Mouse (Mus musculus): Measurements from ENCODE around the gene Drd1.

Drd1 gene

DNA sequence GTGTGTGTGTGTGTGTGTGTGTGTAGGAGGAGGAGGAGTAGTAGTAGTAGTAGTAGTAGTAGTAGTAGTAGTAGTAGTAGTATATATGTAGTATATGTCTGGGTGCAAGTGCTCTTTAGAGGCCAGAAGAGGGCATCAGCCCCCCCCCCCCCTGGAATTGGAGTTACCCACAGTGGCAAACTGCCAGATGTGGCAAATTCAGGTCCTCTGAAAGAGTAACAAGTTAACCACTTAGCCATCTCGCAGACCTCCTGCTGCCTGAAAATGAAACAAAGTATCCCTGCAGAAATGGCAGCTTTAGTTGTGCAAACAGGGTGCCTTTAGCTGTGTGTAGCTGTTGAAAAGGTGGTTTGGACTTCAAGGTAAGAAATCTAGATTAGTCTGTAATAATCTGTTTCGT lies 18.0 kb upstream of the Drd1 start:
- no peak for DNase-seq (ENCODE audit: low read depth, low spot score)

DNA sequence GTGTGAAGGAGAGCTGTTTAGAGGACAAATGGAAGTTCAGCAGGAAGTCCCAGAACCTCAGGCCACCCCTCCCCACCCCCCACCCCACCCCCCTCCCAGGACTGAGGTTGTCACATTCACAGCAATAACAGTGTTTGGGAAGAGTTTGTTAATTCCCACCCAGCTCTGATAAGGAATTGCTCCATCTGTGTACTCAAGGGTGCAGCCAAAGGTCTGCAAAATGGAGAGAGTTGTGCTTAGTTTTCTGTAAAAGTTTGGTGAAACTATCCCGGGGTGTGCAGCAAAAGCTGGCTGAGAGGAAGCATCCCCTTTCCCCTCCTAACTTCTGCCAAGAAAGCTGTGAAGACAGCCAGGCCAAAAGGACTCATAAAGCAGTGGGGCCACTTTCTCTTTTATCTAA lies 17.6 kb upstream of the Drd1 start:
- DNase-seq (ENCODE audit: low read depth, low spot score): no peak

DNA sequence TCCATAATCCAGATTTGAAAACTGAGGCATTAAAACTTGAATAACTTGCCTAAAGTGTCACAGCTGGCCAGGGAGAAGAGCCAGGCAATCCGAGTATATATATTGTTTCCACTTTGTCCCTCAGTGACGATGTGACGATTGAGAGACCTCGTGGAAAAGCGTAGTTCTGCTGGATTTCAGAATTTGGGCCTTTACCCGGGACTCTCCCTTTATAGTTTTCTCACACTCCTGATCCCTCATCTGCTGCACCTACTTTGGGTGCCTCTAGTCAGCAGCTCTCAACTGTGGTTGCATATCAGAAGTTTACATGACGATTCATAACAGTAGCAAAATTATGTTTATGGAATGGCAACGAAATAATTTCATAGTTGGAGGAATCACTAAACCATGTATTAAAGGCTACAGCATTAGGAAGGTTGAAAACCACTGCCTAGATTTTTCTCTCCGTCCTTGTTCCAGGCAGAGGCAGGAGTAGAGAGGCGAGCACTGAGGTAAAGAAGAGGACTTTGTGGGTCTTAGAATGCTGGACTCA lies 17.1 kb upstream of the Drd1 start:
- no peak for DNase-seq (ENCODE audit: low read depth, low spot score)

DNA sequence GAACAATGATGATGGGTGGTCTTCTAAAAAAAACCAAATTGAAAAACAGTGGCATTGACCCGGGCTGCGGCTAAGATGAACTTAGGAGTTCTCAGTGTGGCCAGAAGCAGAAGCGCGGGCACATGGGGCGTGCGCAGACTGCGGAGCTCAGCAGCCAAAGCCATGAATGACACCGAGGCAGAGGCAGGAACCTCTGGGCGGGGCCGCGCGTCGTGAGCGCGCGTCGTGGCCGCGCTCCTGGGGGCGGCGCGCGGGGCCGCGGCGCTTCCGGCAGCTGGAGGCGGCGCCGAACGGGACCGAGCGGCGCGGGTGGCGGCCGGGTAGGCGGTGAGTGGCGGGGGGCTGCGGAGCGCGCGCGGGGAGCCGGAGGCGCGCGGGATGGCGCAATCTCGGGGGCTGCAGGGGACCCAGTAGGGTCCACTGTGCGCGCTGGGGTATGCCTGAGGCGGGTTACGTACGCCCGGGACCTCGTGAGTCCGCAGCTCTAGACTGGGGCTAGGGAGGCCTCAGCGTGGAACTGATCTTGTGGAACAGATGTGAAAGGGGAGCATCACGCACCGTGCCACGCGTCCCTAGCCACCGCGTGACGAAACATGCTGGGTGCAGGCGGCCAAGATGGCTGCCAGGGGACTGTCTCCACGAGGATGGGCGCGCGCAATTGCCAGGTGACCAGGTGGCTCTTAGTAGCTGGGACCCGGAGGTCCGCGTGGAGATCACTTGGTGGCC lies 16.3 kb upstream of the Drd1 start, which contains the start of gene Sfxn1:
Sfxn1 (plus strand) TSS at position 264 of the 726 bp plus-strand sequence.
- DNase-seq (ENCODE audit: low read depth, low spot score): no peak

DNA sequence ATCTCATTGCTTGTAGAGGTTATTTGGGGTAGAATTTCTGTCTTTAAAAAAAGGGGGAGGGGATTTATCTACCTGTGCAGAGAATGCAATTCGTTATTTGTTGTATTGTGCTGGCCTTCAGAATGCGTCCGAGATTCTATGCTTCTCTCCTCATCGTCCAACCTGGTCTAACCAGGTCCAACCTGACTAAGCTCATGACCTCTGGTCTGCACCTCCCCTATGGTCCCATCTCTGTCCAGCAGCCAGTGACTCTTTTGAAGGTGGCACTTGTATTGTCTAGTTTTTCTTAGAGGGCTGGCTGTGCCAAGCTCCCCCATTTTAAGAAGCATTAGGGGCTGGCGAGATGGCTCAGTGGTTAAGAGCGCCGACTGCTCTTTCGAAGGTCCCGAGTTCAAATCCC lies 15.5 kb upstream of the Drd1 start:
- DNase-seq (ENCODE audit: low read depth, low spot score): no peak

DNA sequence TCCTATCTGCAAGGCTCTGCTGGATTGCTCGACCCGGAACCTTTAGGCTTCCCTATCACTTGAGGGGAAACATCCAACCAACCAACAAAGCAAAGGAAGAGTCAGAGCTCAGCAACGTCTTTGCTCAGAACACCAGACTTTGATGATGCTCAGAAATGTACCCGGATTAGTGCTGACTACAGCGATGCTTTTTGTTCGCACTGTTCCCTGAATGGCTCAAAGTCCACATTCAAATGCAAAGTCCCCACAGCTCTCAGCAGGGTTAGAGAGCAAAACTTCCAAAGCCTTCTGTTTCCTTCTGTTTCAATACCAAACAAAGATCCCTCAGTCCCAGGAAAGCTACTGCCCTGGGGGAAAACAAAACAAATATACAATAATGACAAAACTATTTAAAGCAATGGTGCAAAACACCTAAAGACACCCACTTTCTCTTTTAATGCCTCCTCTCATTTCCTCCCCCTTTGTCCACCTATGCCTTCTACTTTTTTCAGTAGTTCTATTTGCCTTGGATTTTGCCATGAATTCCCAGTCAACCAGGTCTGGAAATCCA lies 12.2 kb upstream of the Drd1 start:
- no peak for DNase-seq (ENCODE audit: low read depth, low spot score)

DNA sequence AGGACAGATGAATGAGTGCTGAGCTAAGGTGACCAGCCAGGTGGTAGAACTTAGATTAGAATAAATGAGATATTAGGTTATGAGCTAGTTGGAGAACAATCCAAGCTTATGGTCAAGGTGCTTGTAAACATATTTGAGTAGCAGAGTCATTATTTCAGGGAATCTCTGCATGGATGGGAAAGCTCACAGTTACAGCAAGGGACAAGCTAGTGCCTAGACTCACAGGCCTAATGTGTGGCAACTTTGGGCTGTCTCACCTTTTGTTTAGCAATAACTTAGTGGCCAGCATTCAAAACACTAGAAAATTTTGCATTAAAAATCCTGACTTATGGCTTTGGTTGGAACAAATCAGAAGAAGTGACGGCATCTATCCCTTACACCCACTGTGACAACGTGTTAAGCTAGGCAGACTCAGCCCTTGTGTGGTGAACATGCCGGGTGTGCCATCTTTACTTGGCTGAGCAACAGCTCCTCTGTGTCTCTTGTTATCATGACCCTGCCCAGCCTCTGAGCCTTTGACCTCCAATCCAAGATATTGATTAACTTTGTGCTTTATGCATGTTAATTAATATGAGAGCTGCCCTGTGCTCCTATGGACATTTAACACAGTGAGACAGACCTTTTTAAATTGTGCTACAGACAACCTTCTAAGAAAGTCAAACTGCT lies 10.7 kb upstream of the Drd1 start:
- no peak for DNase-seq (ENCODE audit: low read depth, low spot score)

DNA sequence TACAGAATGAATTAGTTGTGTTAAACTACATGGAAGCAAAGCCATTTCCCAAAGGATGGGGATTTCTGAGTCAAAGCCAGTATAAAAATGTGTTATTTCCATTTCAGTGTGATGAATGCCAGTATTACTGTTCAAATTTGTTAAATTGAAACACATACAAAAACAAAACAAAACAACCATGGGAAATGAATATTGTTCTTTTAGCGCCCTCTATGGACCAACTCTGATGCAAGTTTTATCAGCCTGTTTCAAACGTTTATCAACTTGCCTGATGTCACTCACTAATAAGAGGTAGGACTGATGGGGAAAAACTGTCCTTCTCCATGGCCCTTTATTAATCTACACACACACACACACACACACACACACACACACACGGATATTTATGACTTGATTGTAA lies 7.8 kb upstream of the Drd1 start:
- no peak for DNase-seq (ENCODE audit: low read depth, low spot score)

DNA sequence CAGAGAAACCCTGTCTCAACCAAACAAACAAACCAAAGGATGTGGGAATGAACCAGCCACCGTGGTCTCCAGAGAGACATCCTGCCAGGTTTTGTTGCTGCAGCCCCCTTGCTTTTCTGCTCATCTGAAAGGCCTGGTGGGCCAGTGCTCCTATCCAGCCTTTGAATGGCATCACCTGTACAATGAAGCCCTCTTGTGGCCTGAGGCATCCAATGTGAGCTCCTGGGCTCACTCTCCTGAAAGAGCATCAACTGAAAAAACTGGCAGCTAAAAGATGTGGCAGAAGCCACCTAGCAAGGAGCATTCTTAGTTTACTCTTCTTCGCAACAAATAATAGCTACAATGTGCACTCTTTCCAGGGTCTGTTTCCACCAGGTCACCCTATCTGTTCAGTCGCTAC lies 6.6 kb upstream of the Drd1 start:
- no peak for DNase-seq (ENCODE audit: low read depth, low spot score)

DNA sequence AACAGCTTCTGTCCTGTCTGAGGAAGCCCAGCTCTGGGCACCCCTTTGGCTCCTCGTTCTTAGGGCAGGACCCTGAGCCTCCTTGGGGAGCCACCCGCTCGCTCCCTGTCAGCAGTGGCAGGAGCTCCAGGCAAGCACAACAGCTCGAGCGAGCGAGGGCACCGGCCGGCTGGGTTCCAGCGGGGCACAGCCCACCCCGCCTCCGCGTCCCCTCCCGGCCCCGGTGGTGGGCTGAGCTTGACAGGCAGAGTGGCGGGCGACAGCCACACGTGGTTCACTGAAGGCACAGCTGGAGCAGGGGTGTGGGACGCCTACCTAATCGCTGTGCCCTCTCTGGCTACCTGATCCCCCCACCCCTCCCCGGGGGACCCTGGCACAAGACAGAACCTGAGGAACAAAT lies 543 bp downstream of the Drd1 start:
- no peak for DNase-seq (ENCODE audit: low read depth, low spot score)

DNA sequence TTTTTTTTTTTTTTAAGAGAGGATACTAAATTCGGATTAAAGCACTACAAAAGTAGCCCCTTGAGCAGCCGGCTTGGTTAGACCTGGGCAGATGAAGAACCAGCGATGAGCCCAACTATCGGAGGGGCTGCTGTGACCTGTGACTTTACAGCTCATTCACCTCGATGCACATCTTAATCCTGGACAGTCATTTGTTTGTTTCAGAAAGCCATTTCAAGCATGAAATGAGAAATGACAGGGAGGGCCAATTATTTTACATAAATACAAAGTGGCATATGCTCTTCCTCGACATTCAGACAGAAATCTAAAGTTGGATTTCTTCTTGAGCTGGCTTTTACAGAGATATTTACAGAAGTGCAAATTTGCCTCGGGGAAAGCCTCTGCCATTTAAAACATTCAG lies 3.9 kb downstream of the Drd1 start:
- no peak for DNase-seq (ENCODE audit: low read depth, low spot score)

DNA sequence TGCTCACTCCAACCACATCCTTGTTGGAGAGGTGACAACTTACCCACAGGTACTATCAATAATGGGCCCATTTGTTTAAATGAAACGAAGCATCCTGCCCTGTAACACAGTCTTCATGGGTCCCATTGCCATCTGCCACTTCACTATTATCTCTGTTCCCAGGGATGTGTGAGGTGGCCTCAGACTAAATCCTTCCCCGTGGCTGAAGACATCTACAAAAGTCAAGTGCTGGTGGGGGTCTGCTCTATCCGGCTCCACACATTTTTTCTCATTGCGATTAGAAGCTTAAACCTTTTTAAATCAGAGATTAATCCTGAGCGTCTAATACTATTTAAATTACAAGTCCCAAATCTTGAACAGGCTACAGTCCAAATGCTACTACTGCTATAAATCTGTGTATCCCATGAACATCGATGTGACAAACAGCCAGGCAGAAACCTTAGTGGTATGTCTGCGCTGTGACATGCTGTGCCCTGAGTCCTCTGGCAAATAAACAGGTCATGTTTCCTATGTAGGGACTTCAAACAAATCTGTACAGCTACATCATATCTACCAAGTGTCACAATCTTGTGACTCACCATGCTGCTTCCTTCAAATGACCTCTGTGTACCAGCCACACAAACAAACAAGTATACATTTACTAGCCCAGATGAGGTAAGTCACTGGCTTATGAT lies 6.7 kb downstream of the Drd1 start:
- no peak for DNase-seq (ENCODE audit: low read depth, low spot score)

DNA sequence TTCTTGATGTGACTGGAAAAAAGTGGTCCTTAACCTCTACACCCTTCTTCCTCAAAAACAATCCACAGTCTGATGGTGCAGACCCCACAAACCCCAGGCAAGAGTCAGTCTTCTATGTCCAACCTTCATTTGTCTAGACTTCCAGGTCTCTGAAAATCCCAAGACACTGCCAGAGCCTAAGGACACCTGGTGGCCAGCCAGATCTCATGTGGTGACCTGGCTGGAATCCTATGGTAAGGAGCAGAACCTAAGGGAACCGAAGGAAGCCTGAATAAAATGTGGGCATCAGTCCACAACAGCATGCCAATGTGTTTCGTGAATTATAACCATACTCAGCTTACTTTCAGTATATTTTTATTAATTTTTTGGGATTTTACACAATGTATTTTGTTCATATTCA lies 15.2 kb downstream of the Drd1 start:
- no peak for DNase-seq (ENCODE audit: low read depth, low spot score)

DNA sequence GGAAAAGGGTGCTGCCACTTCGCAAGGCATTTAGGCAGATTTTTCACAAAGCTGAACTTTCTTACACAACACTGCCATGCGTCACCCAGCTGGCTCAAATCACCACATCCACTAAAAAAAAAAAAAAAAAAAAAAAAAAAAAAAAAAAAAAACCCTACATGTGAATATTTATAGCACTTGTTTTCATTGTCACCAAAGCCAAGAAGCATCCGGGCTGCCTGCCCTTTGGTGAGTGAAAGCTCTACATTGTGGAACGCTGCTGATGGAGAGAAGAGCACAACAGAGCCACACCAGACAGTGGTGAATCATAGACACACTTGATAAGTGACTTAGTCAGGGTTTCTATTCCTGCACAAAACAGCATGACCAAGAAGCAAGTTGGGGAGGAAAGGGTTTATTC lies 17.6 kb downstream of the Drd1 start:
- DNase-seq (ENCODE audit: low read depth, low spot score): no peak

DNA sequence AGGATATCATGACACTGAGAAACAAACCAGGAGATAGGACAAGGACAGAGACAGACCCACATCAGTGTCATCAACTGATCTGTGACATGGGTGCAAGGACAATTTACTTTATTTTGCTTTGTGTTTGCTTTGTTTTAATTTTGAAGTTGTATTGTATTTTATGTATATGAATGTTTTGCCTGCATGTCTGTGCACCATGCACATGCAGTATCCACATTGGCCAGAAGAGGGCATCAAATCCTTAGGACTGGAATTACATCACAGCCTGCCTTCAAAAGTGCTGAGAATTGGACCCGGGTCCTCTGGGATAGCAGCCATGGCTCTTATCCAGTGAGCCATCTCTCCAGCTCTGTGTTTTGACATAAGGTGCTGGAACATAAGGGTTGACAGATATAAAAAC lies 20.0 kb downstream of the Drd1 start:
- no peak for DNase-seq (ENCODE audit: low read depth, low spot score)

DNA sequence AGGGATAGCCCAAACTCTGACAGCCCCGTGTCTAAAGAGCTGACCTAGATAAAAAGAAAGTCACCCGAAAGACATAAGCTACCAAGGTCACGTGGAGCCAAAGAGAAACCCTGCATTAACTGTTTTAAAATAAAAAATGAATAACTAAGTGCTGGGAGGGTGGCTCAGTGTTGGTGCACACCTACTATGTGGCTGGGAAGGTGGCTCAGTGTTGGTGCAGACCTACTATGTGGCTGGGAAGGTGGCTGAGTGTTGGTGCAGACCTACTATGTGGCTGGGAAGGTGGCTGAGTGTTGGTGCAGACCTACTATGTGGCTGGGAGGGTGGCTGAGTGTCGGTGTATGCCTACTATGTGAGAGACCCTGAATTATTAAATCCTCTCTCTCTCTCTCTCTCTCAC lies 21.9 kb downstream of the Drd1 start:
- DNase-seq (ENCODE audit: low read depth, low spot score): no peak

DNA sequence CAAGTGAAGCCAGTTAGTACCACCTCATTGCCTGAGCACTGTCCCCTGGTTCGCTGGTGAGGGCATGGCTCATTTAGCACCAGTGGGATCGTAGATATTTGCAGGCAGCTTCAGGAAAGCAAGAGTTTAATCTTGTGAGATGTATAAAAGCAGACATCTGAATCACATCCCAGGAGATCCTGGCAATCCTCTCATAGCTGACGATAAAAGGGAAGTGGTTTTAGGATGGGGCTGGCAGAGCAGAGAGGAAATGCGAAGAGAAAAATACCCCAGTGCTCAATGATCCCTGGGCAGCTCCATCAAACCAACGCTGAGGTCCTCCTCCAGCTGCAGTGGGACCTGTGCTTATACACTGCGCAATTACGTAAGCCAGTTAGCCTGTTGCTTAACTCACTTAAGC lies 28.4 kb downstream of the Drd1 start:
- no peak for DNase-seq (ENCODE audit: low read depth, low spot score)

DNA sequence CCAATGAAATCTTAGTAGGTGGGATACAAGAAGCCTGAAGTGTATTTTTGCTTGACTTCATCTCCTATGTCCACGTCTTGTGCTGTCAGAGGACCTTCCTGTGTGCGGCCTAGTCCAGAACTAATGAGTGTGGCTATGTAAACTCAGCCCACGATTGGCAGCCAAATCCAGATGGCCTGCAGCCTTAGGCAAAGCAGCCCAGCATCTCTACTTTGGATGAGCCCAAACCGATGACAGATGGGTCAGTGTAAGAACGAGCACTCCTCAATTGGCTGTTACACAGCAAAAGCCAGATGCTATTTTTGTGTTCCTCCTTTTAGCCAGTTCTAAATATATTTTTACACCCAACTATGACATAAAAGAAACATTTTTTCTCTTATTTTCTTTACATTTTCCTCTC lies 32.2 kb downstream of the Drd1 start:
- DNase-seq (ENCODE audit: low read depth, low spot score): no peak

DNA sequence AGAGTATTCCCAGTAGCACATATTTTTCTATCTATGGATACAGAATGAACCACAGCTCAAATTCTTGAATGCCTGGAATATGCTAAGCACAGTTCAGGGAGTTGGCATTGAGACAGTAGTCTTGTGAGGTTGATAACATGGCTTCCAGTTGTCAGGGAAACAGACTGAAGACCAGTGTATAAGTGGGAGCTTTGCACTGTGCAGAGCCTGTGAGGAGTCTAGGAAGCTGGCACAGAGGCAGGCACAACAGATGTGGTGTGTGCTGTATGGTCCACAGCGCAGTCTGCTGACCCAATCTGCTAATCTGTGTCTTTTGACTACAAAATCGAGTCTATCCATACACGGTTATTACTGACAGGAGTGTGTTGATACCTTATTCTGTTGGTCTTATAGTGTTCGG lies 46.8 kb downstream of the Drd1 start:
- DNase-seq (ENCODE audit: low read depth, low spot score): no peak
